In the genomic region with DNA sequence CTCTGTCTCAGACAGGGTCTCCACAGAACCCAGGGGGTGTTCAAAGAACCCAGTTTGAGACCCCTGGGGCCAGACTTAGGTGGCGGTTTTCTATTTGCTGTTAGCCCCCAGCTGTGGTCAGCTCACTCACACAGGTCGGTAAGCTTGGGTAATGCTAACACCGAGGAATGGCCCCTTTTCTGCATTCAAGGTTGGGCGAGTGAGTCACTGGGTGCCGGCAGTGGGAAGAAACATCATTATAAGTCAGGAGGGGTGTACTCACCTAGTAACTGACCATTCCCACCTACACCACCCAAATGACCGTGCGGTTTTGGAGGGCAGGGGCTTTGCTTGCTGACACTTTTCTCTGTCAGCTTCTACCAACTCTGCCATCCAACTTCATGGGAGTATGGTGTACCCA, we compare ENCODE assay signal across 12 mouse cellular contexts.
"Had no signal": no experiment of that assay in that cellular context is flagged by ENCODE, and none has a peak within 500 bp of the region (broad histone marks: within the 10 kb centered on the region; RNA-seq: fewer than 3 reads in every experiment).

No protein-coding gene starts in this region.

- DNase-seq: liver, postnatal 0 days; lung, adult 2 months; lung, postnatal 4 days; midbrain, embryonic 14.5 days; retina, postnatal 1 day; right cerebral cortex, adult 18-20 months; right cerebral cortex, postnatal 25 days; right cerebral cortex, postnatal 4 days; spleen, adult 18-20 months; thymus, adult 18-20 months; thymus, postnatal 14 days; thymus, postnatal 36 days had no signal
